Mouse (Mus musculus) kidney, embryonic 15.5 days (tissue): Measurements from ENCODE around the gene Gm49395. TPM values are rescaled to one million over a fixed set of nuclear protein-coding genes. Genes with fewer than 3 reads are reported as not detected.

Experiments used
- ATAC-seq: fragments of 200-750 bp; cut with Nextera tagmentation; replicated peaks from 2 replicates; pipeline ENCODE4 v1.8.0; 2017; ENCODE audit warnings: moderate TSS enrichment; ENCODE audit not compliant: low FRiP score
- H3K27ac ChIP-seq: fragments of 300-500 bp; sonication (generic); 2 replicates; pipeline ENCODE4 v1.5.1; 2015; ENCODE audit warnings: mild to moderate bottlenecking, inconsistent platforms
- H3K27me3 ChIP-seq: fragments of 300-500 bp; sonication (generic); 2 replicates; pipeline ENCODE4 v1.6.1; 2015; ENCODE audit warnings: inconsistent platforms
- H3K36me3 ChIP-seq: fragments of 300-500 bp; sonication (generic); 2 replicates; pipeline ENCODE4 v1.6.1; 2015; ENCODE audit warnings: inconsistent platforms
- H3K4me1 ChIP-seq: fragments of 300-500 bp; sonication (generic); 2 replicates; pipeline ENCODE4 v1.6.1; 2015; ENCODE audit warnings: inconsistent platforms
- H3K4me2 ChIP-seq: fragments of 300-500 bp; sonication (generic); 2 replicates; pipeline ENCODE4 v1.6.1; 2015; ENCODE audit warnings: moderate library complexity, mild to moderate bottlenecking, inconsistent platforms
- H3K4me3 ChIP-seq: fragments of 300-500 bp; sonication (generic); replicated peaks from 2 replicates; pipeline ENCODE4 v1.5.1; 2015; ENCODE audit warnings: mild to moderate bottlenecking, inconsistent platforms
- H3K9ac ChIP-seq: fragments of 300-500 bp; sonication (generic); 2 replicates; pipeline ENCODE4 v1.6.1; 2015; ENCODE audit warnings: mild to moderate bottlenecking, inconsistent platforms
- H3K9me3 ChIP-seq: fragments of 300-500 bp; sonication (generic); replicated peaks from 2 replicates; pipeline ENCODE4 v1.6.1; 2016; ENCODE audit warnings: inconsistent platforms
- WGBS: fragments of 180-500 bp; shearing (Covaris S2); methylation state at CpG from one replicate; pipeline ENCODE4 v1.1.7; 2015; ENCODE audit warnings: mixed read lengths; 5-methylcytosine and 5-hydroxymethylcytosine counted together
- polyA plus RNA-seq: library from polyadenylated mRNA; unstranded; fragments of >200 nt; fragmentation: Nextera tagmentation; extraction: Ambion mirVana; gene quantifications from 2 replicates; pipeline ENCODE4 v1.2.1, GENCODE M21; 2015

Gene Gm49395
- polyA plus RNA-seq, 1 experiment from 2014 or later = 9.2 TPM

GRCm38 (mm10) chr13:115037304-115037703 is 64.4 kb downstream of the Gm49395 start:
- WGBS = 69% methylated on average over 4 of the region's 4 CpGs
- Histone ChIP-seq H3K36me3 (no peaks in the 10 kb centered on the region), H3K4me2 (no peak overlapping the region), H3K9me3 (no peaks in the 10 kb centered on the region), H3K4me3 (no peak overlapping the region), H3K27me3 (no peaks in the 10 kb centered on the region), H3K27ac (0 out of 2 replicates have a peak overlapping the region, but pooled peaks have one; percentile 22), H3K4me1 (peaks cover 7% of the 10 kb centered on the region; the same call in 1 of the 2 replicates), H3K9ac (no peak overlapping the region)
- no peak for ATAC-seq

GRCm38 (mm10) chr13:115035387-115035786 is 66.3 kb downstream of the Gm49395 start:
- Histone ChIP-seq H3K27me3 (no peaks in the 10 kb centered on the region), H3K27ac (no peak overlapping the region; the same call in 1 of the 2 replicates), H3K9me3 (no peaks in the 10 kb centered on the region), H3K9ac (no peak overlapping the region), H3K4me1 (peaks cover 7% of the 10 kb centered on the region; the same call in 1 of the 2 replicates), H3K4me2 (no peak overlapping the region), H3K36me3 (no peaks in the 10 kb centered on the region), H3K4me3 (no peak overlapping the region)
- ATAC-seq = 0 out of 2 replicates have a peak, but pooled peaks have one; percentile 20
- WGBS = 34% methylated on average over 8 of the region's 8 CpGs

GRCm38 (mm10) chr13:115033135-115033534 is 68.6 kb downstream of the Gm49395 start:
- Histone ChIP-seq H3K4me3 (no peak overlapping the region), H3K4me2 (no peak overlapping the region), H3K27ac (no peak overlapping the region), H3K27me3 (no peaks in the 10 kb centered on the region), H3K4me1 (peaks cover 7% of the 10 kb centered on the region; the same call in 1 of the 2 replicates), H3K9ac (no peak overlapping the region), H3K9me3 (no peaks in the 10 kb centered on the region), H3K36me3 (no peaks in the 10 kb centered on the region)
- WGBS = 73% methylated on average over 2 of the region's 2 CpGs
- ATAC-seq = peak; percentile 59

- Histone ChIP-seq H3K4me1 (no peaks in the 10 kb centered on the region), H3K27me3 (no peaks in the 10 kb centered on the region), H3K27ac (no peak overlapping the region), H3K9ac (no peak overlapping the region), H3K36me3 (no peaks in the 10 kb centered on the region), H3K4me3 (no peak overlapping the region), H3K9me3 (no peaks in the 10 kb centered on the region), H3K4me2 (no peak overlapping the region)
- WGBS = 76% methylated on average over 17 of the region's 17 CpGs
- ATAC-seq = no peak
Observed at GRCm38 (mm10) chr13:115031177-115032000, 70.3 kb downstream of the Gm49395 start.

GRCm38 (mm10) chr13:115025394-115025793 is 76.3 kb downstream of the Gm49395 start:
- WGBS = 68% methylated on average over 3 of the region's 3 CpGs
- no peaks in the 10 kb centered on the region for H3K36me3 ChIP-seq
- no peaks in the 10 kb centered on the region for H3K4me1 ChIP-seq
- ATAC-seq = no peak
- H3K4me3 ChIP-seq = no peak overlapping the region
- H3K27ac ChIP-seq = no peak overlapping the region
- H3K9ac ChIP-seq = no peak overlapping the region
- no peaks in the 10 kb centered on the region for H3K9me3 ChIP-seq
- no peaks in the 10 kb centered on the region for H3K27me3 ChIP-seq
- H3K4me2 ChIP-seq = no peak overlapping the region

- no peak for ATAC-seq
- H3K9me3 ChIP-seq = no peaks in the 10 kb centered on the region
- no peak overlapping the region for H3K4me3 ChIP-seq
- WGBS = 87% methylated on average over 6 of the region's 6 CpGs
- no peak overlapping the region for H3K9ac ChIP-seq
- H3K4me1 ChIP-seq = no peaks in the 10 kb centered on the region
- no peak overlapping the region for H3K4me2 ChIP-seq
- H3K27ac ChIP-seq = no peak overlapping the region
- H3K36me3 ChIP-seq = no peaks in the 10 kb centered on the region
- no peaks in the 10 kb centered on the region for H3K27me3 ChIP-seq
Observed at GRCm38 (mm10) chr13:115022117-115022787, 79.5 kb downstream of the Gm49395 start.

GRCm38 (mm10) chr13:115021411-115021810 is 80.3 kb downstream of the Gm49395 start:
- WGBS = 74% methylated on average over 10 of the region's 10 CpGs
- Histone ChIP-seq H3K4me1 (no peaks in the 10 kb centered on the region), H3K9me3 (no peaks in the 10 kb centered on the region), H3K27me3 (no peaks in the 10 kb centered on the region), H3K36me3 (no peaks in the 10 kb centered on the region), H3K9ac (no peak overlapping the region), H3K4me2 (no peak overlapping the region), H3K27ac (no peak overlapping the region), H3K4me3 (no peak overlapping the region)
- no peak for ATAC-seq

GRCm38 (mm10) chr13:115020727-115021126 is 81.0 kb downstream of the Gm49395 start:
- Histone ChIP-seq H3K4me1 (no peaks in the 10 kb centered on the region), H3K27me3 (no peaks in the 10 kb centered on the region), H3K9ac (no peak overlapping the region), H3K27ac (no peak overlapping the region), H3K4me2 (no peak overlapping the region), H3K36me3 (no peaks in the 10 kb centered on the region), H3K4me3 (no peak overlapping the region), H3K9me3 (no peaks in the 10 kb centered on the region)
- 94% methylated on average over 4 of the region's 4 CpGs for WGBS
- ATAC-seq = no peak

- Histone ChIP-seq H3K4me2 (no peak overlapping the region), H3K27me3 (no peaks in the 10 kb centered on the region), H3K9me3 (no peaks in the 10 kb centered on the region), H3K4me1 (no peaks in the 10 kb centered on the region), H3K4me3 (no peak overlapping the region), H3K9ac (no peak overlapping the region), H3K27ac (no peak overlapping the region), H3K36me3 (no peaks in the 10 kb centered on the region)
- WGBS = 87% methylated on average over 9 of the region's 9 CpGs
- ATAC-seq = no peak
Observed at GRCm38 (mm10) chr13:115017545-115017944, 84.2 kb downstream of the Gm49395 start.

- ATAC-seq = no peak
- Histone ChIP-seq H3K4me1 (no peaks in the 10 kb centered on the region), H3K9ac (no peak overlapping the region), H3K9me3 (no peaks in the 10 kb centered on the region), H3K4me3 (no peak overlapping the region), H3K36me3 (peaks cover 3% of the 10 kb centered on the region; the same call in 1 of the 2 replicates), H3K27me3 (no peaks in the 10 kb centered on the region), H3K27ac (no peak overlapping the region), H3K4me2 (no peak overlapping the region)
- WGBS = 55% methylated on average over 6 of the region's 6 CpGs
Observed at GRCm38 (mm10) chr13:115011547-115011946, 90.2 kb downstream of the Gm49395 start.

GRCm38 (mm10) chr13:115006213-115006835 is 95.4 kb downstream of the Gm49395 start:
- H3K9ac ChIP-seq = no peak overlapping the region
- no peaks in the 10 kb centered on the region for H3K27me3 ChIP-seq
- H3K9me3 ChIP-seq = no peaks in the 10 kb centered on the region
- H3K4me3 ChIP-seq = no peak overlapping the region
- 51% methylated on average over 9 of the region's 9 CpGs for WGBS
- H3K4me1 ChIP-seq = peaks cover 8% of the 10 kb centered on the region
- H3K27ac ChIP-seq = 0 out of 2 replicates have a peak overlapping the region, but pooled peaks have one; percentile 30
- no peak for ATAC-seq
- H3K36me3 ChIP-seq = no peaks in the 10 kb centered on the region
- H3K4me2 ChIP-seq = no peak overlapping the region

GRCm38 (mm10) chr13:115005342-115005741 is 96.4 kb downstream of the Gm49395 start:
- ATAC-seq = no peak
- no peaks in the 10 kb centered on the region for H3K27me3 ChIP-seq
- H3K36me3 ChIP-seq = no peaks in the 10 kb centered on the region
- peaks cover 8% of the 10 kb centered on the region for H3K4me1 ChIP-seq
- H3K4me2 ChIP-seq = no peak overlapping the region
- H3K4me3 ChIP-seq = no peak overlapping the region
- H3K9me3 ChIP-seq = no peaks in the 10 kb centered on the region
- no peak overlapping the region for H3K9ac ChIP-seq
- no peak overlapping the region for H3K27ac ChIP-seq
- 83% methylated on average over 6 of the region's 6 CpGs for WGBS
